21 mouse cellular contexts compared by ENCODE assay signal in genomic region chr7:116125671-116126070, GRCm38 (mm10).
"Had no signal": no experiment of that assay in that cellular context is flagged by ENCODE, and none has a peak within 500 bp of the region (broad histone marks: within the 10 kb centered on the region; RNA-seq: fewer than 3 reads in every experiment).

No protein-coding gene starts in this region.

- ATAC-seq: inflammation-experienced regulatory T-cells, adult 6 months; intestine, embryonic 15.5 days; intestine, postnatal 0 days; liver, embryonic 12.5 days had no signal

- H3K27ac ChIP-seq: heart, embryonic 10.5 days; hindbrain, embryonic 13.5 days; hindbrain, embryonic 15.5 days; intestine, embryonic 15.5 days; layer of hippocampus, adult 2 months; limb, embryonic 13.5 days; liver, embryonic 12.5 days; liver, embryonic 14.5 days had no signal

- H3K4me3 ChIP-seq: heart, embryonic 10.5 days; heart, embryonic 12.5 days; hindbrain, embryonic 13.5 days; hindbrain, embryonic 15.5 days; intestine, embryonic 15.5 days; layer of hippocampus, adult 2 months; limb, embryonic 13.5 days; limb, embryonic 15.5 days; liver, embryonic 12.5 days had no signal

- H3K36me3 ChIP-seq: hindbrain, embryonic 13.5 days; hindbrain, embryonic 15.5 days; limb, embryonic 13.5 days; limb, embryonic 15.5 days; liver, embryonic 12.5 days had no signal

- H3K27me3 ChIP-seq: heart, embryonic 12.5 days; hindbrain, embryonic 15.5 days; intestine, embryonic 15.5 days; limb, embryonic 13.5 days; limb, embryonic 15.5 days; liver, embryonic 12.5 days had no signal

- H3K9me3 ChIP-seq: heart, embryonic 10.5 days; heart, embryonic 12.5 days; hindbrain, embryonic 13.5 days; hindbrain, embryonic 15.5 days; intestine, embryonic 15.5 days; limb, embryonic 13.5 days; limb, embryonic 15.5 days; liver, embryonic 12.5 days had no signal

- H3K9ac ChIP-seq: heart, embryonic 12.5 days; hindbrain, embryonic 13.5 days; hindbrain, embryonic 15.5 days; intestine, embryonic 15.5 days; limb, embryonic 13.5 days; limb, embryonic 15.5 days; liver, embryonic 12.5 days; liver, embryonic 14.5 days had no signal

- DNase-seq: gastrocnemius, postnatal 14 days; heart, adult 18-20 months; heart, postnatal 10 days; heart, postnatal 4 days; kidney, adult 18-20 months; kidney, adult 8-10 months; kidney, postnatal 10 days; kidney, postnatal 25 days; kidney, postnatal 4 days had no signal

- H3K4me2 ChIP-seq: heart, embryonic 12.5 days; hindbrain, embryonic 13.5 days; hindbrain, embryonic 15.5 days; intestine, embryonic 15.5 days; limb, embryonic 13.5 days; limb, embryonic 15.5 days; liver, embryonic 12.5 days had no signal

- H3K4me1 ChIP-seq: heart, embryonic 12.5 days; intestine, embryonic 15.5 days; liver, embryonic 12.5 days had no signal
